Mouse (Mus musculus) MEL (cell line): ENCODE data around the gene Hist1h4m.

Experiments
- CTCF ChIP-seq, 3 experiments: IDR thresholded peaks in 2 of 3; conservative IDR thresholded peaks in 1 of 3; 2 replicates each; pipeline ENCODE4 v1.5.1; 2011 to 2012; ENCODE audit warnings: low read length in 3 of 3, low read depth in 2 of 3, mild to moderate bottlenecking in 2 of 3, improper control_type of control experiment in 1 of 3, inconsistent platforms in 1 of 3, mixed read lengths in 1 of 3, moderate library complexity in 1 of 3; ENCODE audit not compliant: control insufficient read depth in 1 of 3, insufficient read depth in 1 of 3, poor library complexity in 1 of 3, severe bottlenecking in 1 of 3
- ELF1 ChIP-seq: IDR thresholded peaks from 2 replicates; pipeline ENCODE4 v1.6.1; 2014; ENCODE audit warnings: low read depth, mild to moderate bottlenecking, inconsistent platforms, low read length, improper control_type of control experiment, moderate library complexity
- MEF2A ChIP-seq: IDR thresholded peaks from 2 replicates; pipeline ENCODE4 v1.6.1; 2014; ENCODE audit warnings: low read depth, mild to moderate bottlenecking, inconsistent platforms, low read length, improper control_type of control experiment; ENCODE audit not compliant: poor library complexity, insufficient replicate concordance, severe bottlenecking; ENCODE audit errors: extremely low read depth
- POLR2A ChIP-seq, 2 experiments: IDR thresholded peaks; 2 replicates each; pipeline ENCODE4 v1.6.1; 2011 to 2012; ENCODE audit warnings: low read length in 2 of 2, mild to moderate bottlenecking in 2 of 2, control low read depth in 1 of 2, improper control_type of control experiment in 1 of 2, low read depth in 1 of 2, moderate library complexity in 1 of 2; ENCODE audit not compliant: control insufficient read depth in 1 of 2, insufficient read depth in 1 of 2, poor library complexity in 1 of 2
- POLR2AphosphoS2 ChIP-seq: IDR thresholded peaks from 2 replicates; pipeline ENCODE4 v1.6.1; 2011; ENCODE audit warnings: low read length, improper control_type of control experiment
- UBTF ChIP-seq: IDR thresholded peaks from 2 replicates; pipeline ENCODE4 v1.6.1; 2012; ENCODE audit warnings: low read depth, mild to moderate bottlenecking, inconsistent platforms, low read length, improper control_type of control experiment, moderate library complexity, borderline replicate concordance; ENCODE audit not compliant: insufficient read depth
- ZC3H11A ChIP-seq: IDR thresholded peaks from 2 replicates; pipeline ENCODE4 v1.6.1; 2012; ENCODE audit warnings: low read depth, mild to moderate bottlenecking, inconsistent platforms, low read length, improper control_type of control experiment

- TF ChIP-seq POLR2A (IDR thresholded peaks at IDR 0.05; ENCODE audit: control insufficient read depth in 1 of 2, insufficient read depth in 1 of 2, low read depth in 1 of 2, low read length in 2 of 2, poor library complexity in 1 of 2): no peak
- TF ChIP-seq MEF2A: no peak
- TF ChIP-seq POLR2AphosphoS2: no peak
- no peak for TF ChIP-seq ZC3H11A
- no peak for TF ChIP-seq CTCF (IDR thresholded peaks at IDR 0.05 in 2 of 3, conservative IDR thresholded peaks at IDR 0.05 in 1 of 3; ENCODE audit: control insufficient read depth in 1 of 3, insufficient read depth in 1 of 3, low read depth in 2 of 3, low read length in 3 of 3, poor library complexity in 1 of 3, severe bottlenecking in 1 of 3)
- no peak for TF ChIP-seq UBTF
- TF ChIP-seq ELF1: no peak
Measured at GRCm38 (mm10) chr13:21861608-21862007, 50.1 kb downstream of the Hist1h4m start.
